17 mouse cellular contexts compared by ENCODE assay signal in the genomic region with DNA sequence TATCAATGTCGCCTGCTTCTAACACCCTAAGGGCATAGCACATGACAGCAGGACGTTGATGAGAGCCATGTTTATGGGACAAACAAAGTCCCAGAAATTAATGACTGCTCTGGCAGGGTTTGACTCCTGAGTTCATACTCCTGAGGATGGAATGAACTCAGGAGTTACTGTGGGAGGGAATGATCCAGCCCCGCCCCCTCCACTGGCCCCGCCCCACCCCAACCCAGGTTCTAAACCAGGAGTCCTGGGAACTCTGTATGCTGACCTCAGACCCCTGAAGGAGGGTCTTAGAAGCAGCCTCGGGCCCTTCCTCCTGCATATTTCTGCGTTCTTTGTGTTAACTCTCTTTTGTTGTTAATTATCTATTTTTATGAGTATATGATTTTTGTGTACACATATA. TPM values are rescaled to one million over a fixed set of nuclear protein-coding genes. Genes with fewer than 3 reads are reported as not detected.
DNase-seq lines count a peak whose midpoint lies in the region; ATAC-seq lines count a peak whose summit lies in the region.
"Had no signal": no experiment of that assay in that cellular context is flagged by ENCODE, and none has a peak within 500 bp of the region (broad histone marks: within the 10 kb centered on the region; RNA-seq: fewer than 3 reads in every experiment).

No protein-coding gene starts in this region.

- peaks cover 39% of the 10 kb centered on the region for H3K4me1 ChIP-seq in kidney, embryonic 15.5 days
- peaks cover 19% of the 10 kb centered on the region for H3K4me1 ChIP-seq in kidney, embryonic 14.5 days (ENCODE audit: control insufficient read depth, insufficient read depth, low read length)

- no peak overlapping the region for H3K4me3 ChIP-seq in kidney, embryonic 15.5 days (replicated peaks)
- H3K4me3 ChIP-seq in kidney, embryonic 14.5 days (ENCODE audit: low read length) = no peak overlapping the region
- H3K4me3 ChIP-seq: embryonic facial prominence, embryonic 15.5 days; erythroblast, embryonic 14.5 days; forebrain, embryonic 10.5 days; hindbrain, embryonic 10.5 days had no signal

- H3K9me3 ChIP-seq in kidney, embryonic 15.5 days (replicated peaks) = no peaks in the 10 kb centered on the region
- no peaks in the 10 kb centered on the region for H3K9me3 ChIP-seq in kidney, embryonic 14.5 days (ENCODE audit: control insufficient read depth, low read length)
- H3K9me3 ChIP-seq: embryonic facial prominence, embryonic 15.5 days; forebrain, embryonic 10.5 days; hindbrain, embryonic 10.5 days had no signal

- 63% methylated on average over 6 of the region's 6 CpGs for WGBS in kidney, embryonic 15.5 days
- WGBS in kidney, embryonic 14.5 days = 55% methylated on average over 6 of the region's 6 CpGs

- peak overlapping the region; percentile 95; the same call in 1 of the 2 replicates for H3K27ac ChIP-seq in kidney, embryonic 15.5 days
- no peak overlapping the region for H3K27ac ChIP-seq in kidney, embryonic 14.5 days (ENCODE audit: low read depth, low read length)
- H3K27ac ChIP-seq: forebrain, embryonic 10.5 days; hindbrain, embryonic 10.5 days; hindbrain, embryonic 14.5 days had no signal

- no peaks in the 10 kb centered on the region for H3K27me3 ChIP-seq in kidney, embryonic 15.5 days
- H3K27me3 ChIP-seq in kidney, embryonic 14.5 days (ENCODE audit: control insufficient read depth, insufficient read depth, low read length) = no peaks in the 10 kb centered on the region
- H3K27me3 ChIP-seq: embryonic facial prominence, embryonic 15.5 days had no signal

- H3K36me3 ChIP-seq in kidney, embryonic 15.5 days = peaks cover 10% of the 10 kb centered on the region
- peaks cover 12% of the 10 kb centered on the region for H3K36me3 ChIP-seq in kidney, embryonic 14.5 days (ENCODE audit: control insufficient read depth, insufficient read depth, low read length)

- H3K9ac ChIP-seq in kidney, embryonic 15.5 days = no peak overlapping the region
- H3K9ac ChIP-seq in kidney, embryonic 14.5 days (ENCODE audit: low read depth, low read length) = no peak overlapping the region
- H3K9ac ChIP-seq: embryonic facial prominence, embryonic 15.5 days; hindbrain, embryonic 14.5 days had no signal

- DNase-seq in cerebellum, adult 9-10 months = peak; percentile 35
- no peak for DNase-seq in cerebellum, postnatal 4 days (ENCODE audit: low spot score in 2 of 2)
- peak; percentile 39 for DNase-seq in testis, postnatal 10 days (ENCODE audit: low spot score)
- no peak for DNase-seq in testis, postnatal 14 days (ENCODE audit: low spot score)
- DNase-seq in lung, postnatal 10 days = no peak
- DNase-seq: adrenal gland, adult 2 months; cerebellum, adult 11 months; cerebellum, adult 8-10 months; embryo, embryonic 11 days had no signal

- H3K4me2 ChIP-seq in kidney, embryonic 15.5 days = no peak overlapping the region
- H3K4me2 ChIP-seq in kidney, embryonic 14.5 days (replicated peaks; ENCODE audit: low read depth, low read length) = no peak overlapping the region
- H3K4me2 ChIP-seq: embryonic facial prominence, embryonic 15.5 days; hindbrain, embryonic 14.5 days had no signal

- no peak for ATAC-seq in kidney, embryonic 15.5 days (replicated peaks; ENCODE audit: low FRiP score)
- ATAC-seq in kidney, embryonic 14.5 days (ENCODE audit: low FRiP score, low TSS enrichment) = no peak
- ATAC-seq: forebrain, embryonic 14.5 days had no signal

RNA-seq across cellular contexts. Expression of a gene that starts 2.7 kb away (rescaled TPM):
- polyA plus RNA-seq in kidney, embryonic 15.5 days (2015; fragmentation: Nextera tagmentation; extraction: Ambion mirVana) = 83.5 and 101 TPM in 2 replicates
- 57.5 and 86.5 TPM in 2 replicates for polyA plus RNA-seq in kidney, embryonic 14.5 days (2014; fragmentation: Nextera tagmentation; extraction: Ambion mirVana)

RNA-seq across cellular contexts. Expression of a gene that starts 9.4 kb away (rescaled TPM):
- 12.1 and 13.7 TPM in 2 replicates for polyA plus RNA-seq in kidney, embryonic 15.5 days (2015; fragmentation: Nextera tagmentation; extraction: Ambion mirVana)
- 6.1 and 8.9 TPM in 2 replicates for polyA plus RNA-seq in kidney, embryonic 14.5 days (2014; fragmentation: Nextera tagmentation; extraction: Ambion mirVana)

RNA-seq across cellular contexts. Expression of a gene that starts 15.0 kb away (rescaled TPM):
- polyA plus RNA-seq in kidney, embryonic 15.5 days (2015; fragmentation: Nextera tagmentation; extraction: Ambion mirVana) = 60.8 and 64.3 TPM in 2 replicates
- 62.2 and 73.8 TPM in 2 replicates for polyA plus RNA-seq in kidney, embryonic 14.5 days (2014; fragmentation: Nextera tagmentation; extraction: Ambion mirVana)

RNA-seq across cellular contexts. Expression of a gene that starts 26.1 kb away (rescaled TPM):
- 7.4 and 8.7 TPM in 2 replicates for polyA plus RNA-seq in kidney, embryonic 15.5 days (2015; fragmentation: Nextera tagmentation; extraction: Ambion mirVana)
- polyA plus RNA-seq in kidney, embryonic 14.5 days (2014; fragmentation: Nextera tagmentation; extraction: Ambion mirVana) = 6.6 and 7.5 TPM in 2 replicates

RNA-seq across cellular contexts. Expression of a gene that starts 34.6 kb away (rescaled TPM):
- 0.42 and 0.46 TPM in 2 replicates for polyA plus RNA-seq in kidney, embryonic 15.5 days (2015; fragmentation: Nextera tagmentation; extraction: Ambion mirVana)
- 0.23 and 0.41 TPM in 2 replicates for polyA plus RNA-seq in kidney, embryonic 14.5 days (2014; fragmentation: Nextera tagmentation; extraction: Ambion mirVana)

Comparison
In these comparisons a context has a peak if more than half of its experiments do, and no peak if none do; other contexts are left out.
1. DNase-seq: peak in cerebellum, adult 9-10 months (single experiment) and testis, postnatal 10 days (single experiment); none in cerebellum, postnatal 4 days (0 of 2), testis, postnatal 14 days (single experiment) and lung, postnatal 10 days (single experiment).